Mouse (Mus musculus): Measurements from ENCODE around the gene Lrrc61. TPM values are rescaled to one million over a fixed set of nuclear protein-coding genes. Genes with fewer than 3 reads are reported as not detected.

Gene Lrrc61
- total RNA-seq, 2 experiments from 2014 or later: 31.6 to 43.3 TPM

DNA sequence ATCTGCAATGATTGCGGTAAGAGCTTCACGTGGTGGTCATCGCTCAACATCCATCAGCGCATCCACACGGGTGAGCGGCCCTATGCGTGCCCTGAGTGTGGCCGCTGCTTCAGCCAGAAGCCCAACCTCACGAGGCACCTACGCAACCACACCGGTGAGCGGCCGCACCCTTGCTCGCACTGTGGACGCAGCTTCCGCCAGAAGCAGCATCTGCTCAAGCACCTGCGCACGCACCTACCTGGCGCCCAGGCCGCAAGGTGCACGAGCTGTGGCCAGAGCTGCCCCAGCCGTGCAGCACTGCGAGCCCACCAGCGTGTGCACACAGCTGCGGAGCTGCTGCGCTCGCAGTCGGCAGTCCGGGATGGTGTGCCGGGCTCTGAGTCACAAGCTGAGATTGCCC lies 65.4 kb downstream of the Lrrc61 start:
- DNase-seq (ENCODE audit: low spot score in 2 of 2): no peak
- intact Hi-C loops (cut with DNase I): no loop called here

Other genes starting within 250 kb of the Lrrc61 start
- 10 to 100 TPM; 39.0 to 47.2 TPM for gene Krba1, start 159.2 kb upstream of the Lrrc61 start, total RNA-seq (2021)
- gene Zfp467, start 109.0 kb upstream of the Lrrc61 start, total RNA-seq (2021): 10 to 100 TPM; 24.7 to 28.8 TPM
- 1 to 10 TPM; 1.0 to 1.2 TPM for gene Sspo, start 106.6 kb upstream of the Lrrc61 start, total RNA-seq (2021)
- 100 to 1,000 TPM; 418 to 471 TPM for gene Atp6v0e2, start 17.2 kb upstream of the Lrrc61 start, total RNA-seq (2021)
- gene Rarres2, start 18.0 kb downstream of the Lrrc61 start, total RNA-seq (2021): 10 to 100 TPM; 12.5 to 13.1 TPM
- gene Gm45021, start 34.8 kb downstream of the Lrrc61 start, total RNA-seq (2021): not detected
- 10 to 100 TPM; 51.8 to 59.8 TPM for gene Repin1, start 39.1 kb downstream of the Lrrc61 start, total RNA-seq (2021)
- not detected for gene Gm44965, start 39.1 kb downstream of the Lrrc61 start, total RNA-seq (2021)
- gene Zfp775, start 47.3 kb downstream of the Lrrc61 start, total RNA-seq (2021): 1 to 10 TPM; 6.6 to 7.6 TPM
- gene AI854703, start 72.0 kb downstream of the Lrrc61 start, total RNA-seq (2021): 10 to 100 TPM; 15.9 to 18.0 TPM
- under 1 TPM; 0.74 to 0.95 TPM for gene Gimap8, start 92.4 kb downstream of the Lrrc61 start, total RNA-seq (2021)
- gene Gimap9, start 121.3 kb downstream of the Lrrc61 start, total RNA-seq (2021): under 1 TPM; 0.37 to 0.57 TPM
- under 1 TPM in 1 of 2 experiments, not detected in 1; 0.54 TPM for gene Gimap4, start 129.8 kb downstream of the Lrrc61 start, total RNA-seq (2021)
- gene Gimap6, start 153.4 kb downstream of the Lrrc61 start, total RNA-seq (2021): 1 to 10 TPM; 4.8 to 5.9 TPM
- gene Gm28053, start 163.8 kb downstream of the Lrrc61 start, total RNA-seq (2021): not detected
- gene Gimap7, start 163.8 kb downstream of the Lrrc61 start, total RNA-seq (2021): not detected
- gene Gimap1, start 184.3 kb downstream of the Lrrc61 start, total RNA-seq (2021): 1 to 10 TPM; 1.9 to 3.1 TPM
- 1 to 10 TPM in 1 of 2 experiments, under 1 TPM in 1; 0.96 to 1.1 TPM for gene Gimap5, start 191.4 kb downstream of the Lrrc61 start, total RNA-seq (2021)
- gene Gimap3, start 216.1 kb downstream of the Lrrc61 start, total RNA-seq (2021): not detected